Mouse (Mus musculus) brain, embryonic 14.5 days (tissue): ENCODE measurements around the gene Psmd9.

Experiments used
- CTCF ChIP-seq: fragments of 200-500 bp; IDR thresholded peaks from 2 replicates; pipeline ENCODE4 v1.5.1; 2012; ENCODE audit warnings: inconsistent platforms, mild to moderate bottlenecking, moderate library complexity, borderline replicate concordance; ENCODE audit not compliant: insufficient read depth, insufficient read length; ENCODE audit errors: extremely low read depth
- POLR2A ChIP-seq: fragments of 200-500 bp; IDR thresholded peaks from 2 replicates; pipeline ENCODE4 v1.6.1; 2012; ENCODE audit warnings: mild to moderate bottlenecking, inconsistent platforms, borderline replicate concordance; ENCODE audit not compliant: poor library complexity, insufficient read depth, insufficient read length, severe bottlenecking; ENCODE audit errors: extremely low read depth

- TF ChIP-seq CTCF: no peak
- no peak for TF ChIP-seq POLR2A
These were observed 22.2 kb downstream of the Psmd9 start for GRCm38 (mm10) chr5:123191427-123191826.
